Mouse (Mus musculus): ENCODE measurements around the gene Bcas1. TPM values are rescaled to one million over a fixed set of nuclear protein-coding genes. Genes with fewer than 3 reads are reported as not detected.
A peak's percentile ranks its signal among the peaks of the same experiment; 100 is the strongest.

Bcas1 gene
- polyA plus RNA-seq, 1 experiment from 2014 or later: 2.5 TPM

DNA sequence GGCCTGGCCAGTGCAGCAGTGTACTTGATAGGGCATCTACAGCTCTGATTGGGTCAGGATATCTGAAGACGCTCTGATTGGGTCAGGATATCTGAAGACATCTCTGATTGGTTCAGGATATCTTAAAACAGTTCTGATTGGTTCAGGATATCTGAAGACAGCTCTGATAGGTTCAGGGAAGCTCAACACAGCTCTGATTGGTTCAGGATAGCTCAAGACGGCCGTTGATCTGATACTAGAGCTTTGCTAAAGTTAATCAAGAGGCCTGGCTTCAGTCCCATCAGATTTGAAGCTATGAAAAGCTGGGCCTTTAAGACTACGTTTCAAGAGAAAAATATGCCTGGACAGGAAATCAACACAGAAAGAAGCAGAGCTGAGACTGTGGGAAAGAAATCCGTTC lies 77.9 kb downstream of the Bcas1 start:
- ATAC-seq (ENCODE audit: low read depth): peak; percentile 48; the same call in 1 of the 2 replicates
- Histone ChIP-seq H3K9me3 (ENCODE audit: control insufficient read depth, low read length) (no peaks in the 10 kb centered on the region), H3K36me3 (ENCODE audit: control insufficient read depth, insufficient read depth, low read length) (no peaks in the 10 kb centered on the region), H3K9ac (ENCODE audit: low read depth, low read length) (no peak overlapping the region), H3K4me1 (ENCODE audit: control insufficient read depth, insufficient read depth, low read length) (peaks cover 10% of the 10 kb centered on the region), H3K27me3 (replicated peaks; ENCODE audit: control insufficient read depth, insufficient read depth, low read length) (no peaks in the 10 kb centered on the region), H3K4me3 (ENCODE audit: low read depth, low read length) (no peak overlapping the region), H3K27ac (replicated peaks; ENCODE audit: low read depth, low read length) (no peak overlapping the region), H3K4me2 (ENCODE audit: low read depth, low read length) (no peak overlapping the region)
- WGBS: 69% methylated on average over 5 of the region's 5 CpGs
- DNase-seq (ENCODE audit: low spot score): peak; percentile 81

DNA sequence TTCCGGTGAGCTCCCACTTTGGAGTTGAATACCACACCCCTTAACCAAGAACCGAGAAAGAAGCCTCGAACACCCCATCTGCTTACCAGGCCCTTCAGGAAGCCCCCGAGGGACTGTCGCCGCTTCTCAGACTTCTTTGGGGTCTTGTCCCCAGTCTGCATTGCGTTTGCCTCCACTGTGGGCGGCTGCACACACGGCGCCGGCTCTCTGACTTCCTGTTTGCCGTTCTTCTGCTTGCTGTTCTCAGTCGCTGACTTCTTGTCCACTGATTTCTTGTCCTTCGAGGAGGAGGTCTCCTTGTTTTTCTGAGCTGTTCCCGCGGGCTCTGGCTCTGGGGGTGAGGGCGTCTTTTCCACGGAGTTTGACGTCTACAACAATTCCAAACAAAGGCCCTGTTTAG lies 78.5 kb downstream of the Bcas1 start:
- H3K36me3 ChIP-seq (ENCODE audit: control insufficient read depth, insufficient read depth, low read length): no peaks in the 10 kb centered on the region
- H3K4me3 ChIP-seq (ENCODE audit: low read depth, low read length): no peak overlapping the region
- H3K4me1 ChIP-seq (ENCODE audit: control insufficient read depth, insufficient read depth, low read length): peaks cover 17% of the 10 kb centered on the region
- no peak overlapping the region for H3K4me2 ChIP-seq (ENCODE audit: low read depth, low read length)
- ATAC-seq (ENCODE audit: low read depth) (no peak), DNase-seq (ENCODE audit: low spot score) (no peak)
- H3K27ac ChIP-seq (replicated peaks; ENCODE audit: low read depth, low read length): no peak overlapping the region
- no peaks in the 10 kb centered on the region for H3K9me3 ChIP-seq (ENCODE audit: control insufficient read depth, low read length)
- no peak overlapping the region for H3K9ac ChIP-seq (ENCODE audit: low read depth, low read length)
- WGBS: 70% methylated on average over 19 of the region's 19 CpGs
- no peaks in the 10 kb centered on the region for H3K27me3 ChIP-seq (replicated peaks; ENCODE audit: control insufficient read depth, insufficient read depth, low read length)

DNA sequence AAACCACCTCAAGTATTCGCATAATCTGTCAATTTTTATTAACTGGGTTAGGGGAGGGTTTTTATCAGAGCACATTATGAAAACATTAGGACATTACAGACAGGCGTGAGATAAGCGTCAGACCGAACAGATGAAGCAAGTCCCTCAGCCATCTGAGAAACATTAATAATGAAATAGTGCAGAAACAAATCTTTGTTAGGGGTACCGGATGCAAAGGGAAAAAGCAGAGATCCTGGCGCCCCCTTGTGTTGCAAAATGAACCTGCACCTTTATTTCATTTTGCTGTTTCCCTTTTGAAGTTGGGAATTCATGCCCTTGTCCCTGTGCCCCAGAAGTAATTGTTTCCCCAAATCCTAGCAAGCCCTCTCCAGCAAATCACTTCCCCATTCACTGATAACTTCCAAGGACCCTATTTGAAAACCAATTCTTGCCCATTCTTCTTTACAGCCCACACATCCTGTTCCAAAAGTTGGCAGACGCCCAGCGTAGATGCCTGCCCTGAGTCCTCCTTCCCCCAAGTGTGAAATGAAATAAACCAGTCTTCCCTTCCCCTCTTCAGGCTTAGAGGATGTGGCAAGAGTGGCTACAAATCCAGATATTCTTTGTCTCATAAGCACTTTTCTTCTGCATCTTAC lies 80.4 kb downstream of the Bcas1 start:
- no peak for ATAC-seq (ENCODE audit: low read depth)
- H3K4me3 ChIP-seq (ENCODE audit: low read depth, low read length): no peak overlapping the region
- H3K9ac ChIP-seq (ENCODE audit: low read depth, low read length): no peak overlapping the region
- no peaks in the 10 kb centered on the region for H3K9me3 ChIP-seq (ENCODE audit: control insufficient read depth, low read length)
- 34% methylated on average over 8 of the region's 8 CpGs for WGBS
- no peaks in the 10 kb centered on the region for H3K27me3 ChIP-seq (replicated peaks; ENCODE audit: control insufficient read depth, insufficient read depth, low read length)
- no peak overlapping the region for H3K27ac ChIP-seq (replicated peaks; ENCODE audit: low read depth, low read length)
- H3K4me2 ChIP-seq (ENCODE audit: low read depth, low read length): no peak overlapping the region
- H3K36me3 ChIP-seq (ENCODE audit: control insufficient read depth, insufficient read depth, low read length): no peaks in the 10 kb centered on the region
- peaks cover 27% of the 10 kb centered on the region for H3K4me1 ChIP-seq (ENCODE audit: control insufficient read depth, insufficient read depth, low read length)
- DNase-seq (ENCODE audit: low spot score): peak; percentile 62

DNA sequence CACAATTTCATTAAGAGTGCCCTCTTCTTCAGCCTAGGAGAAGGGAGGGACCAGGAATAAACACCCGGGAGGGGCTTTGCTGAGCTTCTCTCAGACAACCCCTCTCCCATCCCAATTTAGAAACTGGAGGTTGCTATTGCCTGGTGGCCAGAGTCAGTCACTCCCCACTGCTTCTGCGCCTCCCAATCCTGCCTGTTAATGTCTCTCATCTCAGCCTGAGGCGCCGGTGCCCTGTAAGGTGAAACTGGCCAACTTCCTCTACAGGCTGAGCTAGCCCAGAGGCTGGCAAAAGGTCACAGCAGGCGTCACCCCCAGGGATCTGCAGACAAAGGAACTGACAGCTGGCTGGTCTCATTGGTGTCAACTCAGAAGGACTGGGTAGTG lies 82.2 kb downstream of the Bcas1 start:
- Histone ChIP-seq H3K27me3 (replicated peaks; ENCODE audit: control insufficient read depth, insufficient read depth, low read length) (no peaks in the 10 kb centered on the region), H3K4me1 (ENCODE audit: control insufficient read depth, insufficient read depth, low read length) (peaks cover 27% of the 10 kb centered on the region), H3K4me2 (ENCODE audit: low read depth, low read length) (peak overlapping the region; percentile 11; the same call in 1 of the 2 replicates), H3K27ac (replicated peaks; ENCODE audit: low read depth, low read length) (peak overlapping the region; percentile 70), H3K4me3 (ENCODE audit: low read depth, low read length) (no peak overlapping the region), H3K9ac (ENCODE audit: low read depth, low read length) (0 out of 2 replicates have a peak overlapping the region, but pooled peaks have one; percentile 11), H3K36me3 (ENCODE audit: control insufficient read depth, insufficient read depth, low read length) (no peaks in the 10 kb centered on the region), H3K9me3 (ENCODE audit: control insufficient read depth, low read length) (no peaks in the 10 kb centered on the region)
- ATAC-seq (ENCODE audit: low read depth) (no peak), DNase-seq (ENCODE audit: low spot score) (no peak)
- 14% methylated on average over 5 of the region's 5 CpGs for WGBS

DNA sequence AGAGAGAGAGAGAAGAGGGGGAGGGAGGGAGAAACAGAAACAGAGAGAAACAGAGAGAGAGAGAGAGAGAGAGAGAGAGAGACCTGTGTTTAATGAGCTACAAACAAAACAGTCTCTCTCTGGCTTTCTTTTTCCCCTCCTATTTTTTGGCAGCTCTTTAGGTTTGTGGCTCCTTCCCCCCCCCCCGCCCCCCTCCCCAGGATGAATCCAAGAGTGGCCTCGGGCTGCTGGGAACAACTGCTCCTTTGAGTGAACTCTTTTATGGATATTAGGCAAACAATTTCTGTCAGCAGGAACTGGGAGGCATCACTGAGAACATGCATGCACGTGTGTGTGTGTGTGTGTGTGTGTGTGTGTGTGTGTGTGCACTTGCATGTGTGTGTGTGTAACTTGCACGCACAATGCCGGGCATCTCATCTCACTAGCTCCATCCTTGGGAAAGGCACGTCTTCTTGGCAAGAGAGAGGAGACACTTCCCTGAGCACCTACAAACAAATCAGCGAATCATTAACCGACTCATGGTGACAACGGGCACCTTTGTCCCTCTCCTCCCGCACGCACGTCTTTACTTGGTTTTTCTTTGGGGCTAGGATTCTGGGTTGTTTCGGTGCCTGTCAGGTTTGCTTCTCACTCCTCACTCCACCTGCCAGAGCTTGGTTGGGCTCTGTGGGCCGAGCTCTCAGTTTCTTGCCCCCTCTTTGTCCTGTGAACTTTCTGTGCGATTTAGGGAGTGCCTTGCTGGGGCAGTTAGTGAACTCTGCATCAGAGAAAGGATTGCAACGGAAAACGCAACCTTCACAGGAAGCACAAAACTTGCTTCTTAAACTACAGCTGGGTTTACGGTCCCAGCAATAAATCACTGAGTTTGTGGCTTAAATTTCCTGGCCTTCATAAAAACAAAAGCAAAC lies 82.9 kb downstream of the Bcas1 start:
- DNase-seq (ENCODE audit: low spot score) (peak; percentile 76), ATAC-seq (ENCODE audit: low read depth) (0 out of 2 replicates have a peak, but pooled peaks have one; percentile 4)
- 14% methylated on average over 17 of the region's 18 CpGs for WGBS
- Histone ChIP-seq H3K36me3 (ENCODE audit: control insufficient read depth, insufficient read depth, low read length) (no peaks in the 10 kb centered on the region), H3K9me3 (ENCODE audit: control insufficient read depth, low read length) (no peaks in the 10 kb centered on the region), H3K4me2 (ENCODE audit: low read depth, low read length) (peak overlapping the region; percentile 11), H3K4me3 (ENCODE audit: low read depth, low read length) (no peak overlapping the region), H3K4me1 (ENCODE audit: control insufficient read depth, insufficient read depth, low read length) (peaks cover 27% of the 10 kb centered on the region), H3K9ac (ENCODE audit: low read depth, low read length) (0 out of 2 replicates have a peak overlapping the region, but pooled peaks have one; percentile 11), H3K27me3 (replicated peaks; ENCODE audit: control insufficient read depth, insufficient read depth, low read length) (no peaks in the 10 kb centered on the region), H3K27ac (replicated peaks; ENCODE audit: low read depth, low read length) (peak overlapping the region; percentile 83)

DNA sequence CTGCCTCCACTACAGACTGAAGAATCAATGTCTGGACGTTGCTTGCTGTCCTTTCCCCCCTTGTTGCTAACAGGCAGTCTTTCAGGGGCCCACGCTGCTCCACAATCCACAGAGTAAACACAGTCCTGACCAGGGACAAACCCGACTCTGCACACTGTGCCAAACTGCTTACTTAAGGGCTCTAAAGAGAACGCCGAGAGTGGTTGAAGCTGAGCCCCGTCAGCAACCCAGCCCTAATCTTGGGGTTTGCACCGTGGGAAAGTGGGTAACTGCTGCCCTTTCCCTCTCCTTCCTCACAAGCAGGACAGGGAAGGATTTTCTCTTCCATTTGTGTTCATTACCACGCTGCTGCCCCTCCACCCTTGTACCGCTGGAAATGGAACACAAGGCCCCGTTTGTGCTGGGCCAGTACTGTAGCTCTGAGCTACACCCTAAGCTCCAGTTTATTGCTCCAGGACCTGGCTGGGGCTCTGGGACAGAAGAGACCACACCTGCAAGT lies 83.8 kb downstream of the Bcas1 start:
- H3K4me1 ChIP-seq (ENCODE audit: control insufficient read depth, insufficient read depth, low read length): peaks cover 27% of the 10 kb centered on the region
- H3K4me2 ChIP-seq (ENCODE audit: low read depth, low read length): peak overlapping the region; percentile 29
- DNase-seq (ENCODE audit: low spot score) (peak; percentile 78), ATAC-seq (ENCODE audit: low read depth) (peak; percentile 39; the same call in 1 of the 2 replicates)
- H3K9me3 ChIP-seq (ENCODE audit: control insufficient read depth, low read length): no peaks in the 10 kb centered on the region
- no peak overlapping the region for H3K4me3 ChIP-seq (ENCODE audit: low read depth, low read length)
- peak overlapping the region; percentile 83 for H3K27ac ChIP-seq (replicated peaks; ENCODE audit: low read depth, low read length)
- no peaks in the 10 kb centered on the region for H3K27me3 ChIP-seq (replicated peaks; ENCODE audit: control insufficient read depth, insufficient read depth, low read length)
- 14% methylated on average over 10 of the region's 10 CpGs for WGBS
- H3K9ac ChIP-seq (ENCODE audit: low read depth, low read length): no peak overlapping the region; the same call in 1 of the 2 replicates
- no peaks in the 10 kb centered on the region for H3K36me3 ChIP-seq (ENCODE audit: control insufficient read depth, insufficient read depth, low read length)

DNA sequence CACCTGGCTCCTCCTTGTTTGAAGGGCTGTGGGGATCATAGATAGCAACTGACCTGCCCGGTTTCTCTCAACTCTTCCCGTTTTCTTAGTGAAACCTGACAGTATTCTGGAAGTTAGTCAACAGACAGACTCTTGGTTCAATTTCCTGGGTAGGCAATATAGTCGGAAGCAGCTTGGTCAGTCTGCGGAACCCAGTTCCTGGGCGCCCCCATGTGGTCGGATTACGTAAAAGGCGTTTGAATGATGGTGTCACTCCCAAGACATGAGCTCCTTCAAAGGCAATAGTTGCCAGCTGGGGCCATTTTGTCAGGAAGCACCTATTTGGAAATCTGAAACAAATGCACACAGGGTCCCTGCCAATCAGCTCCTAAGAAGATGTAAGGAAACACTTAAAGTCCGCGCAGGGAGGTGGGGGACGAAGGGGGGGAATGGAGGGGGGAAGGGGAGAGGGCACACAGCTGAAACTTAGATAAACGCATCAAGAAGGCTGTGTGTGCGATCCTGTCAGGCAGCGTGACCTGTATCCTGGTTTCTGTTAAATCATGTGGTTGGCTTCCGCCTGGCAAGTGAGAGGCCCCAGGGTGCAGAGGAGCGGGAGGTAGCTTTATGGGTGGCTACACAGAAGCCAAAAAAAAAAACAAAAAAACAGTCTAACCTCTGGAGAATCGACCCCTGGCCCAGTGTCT lies 84.4 kb downstream of the Bcas1 start:
- peaks cover 27% of the 10 kb centered on the region for H3K4me1 ChIP-seq (ENCODE audit: control insufficient read depth, insufficient read depth, low read length)
- peak overlapping the region; percentile 83 for H3K27ac ChIP-seq (replicated peaks; ENCODE audit: low read depth, low read length)
- peak overlapping the region; percentile 29 for H3K4me2 ChIP-seq (ENCODE audit: low read depth, low read length)
- H3K4me3 ChIP-seq (ENCODE audit: low read depth, low read length): no peak overlapping the region
- H3K9me3 ChIP-seq (ENCODE audit: control insufficient read depth, low read length): no peaks in the 10 kb centered on the region
- peak; percentile 89 for DNase-seq (ENCODE audit: low spot score)
- WGBS: 19% methylated on average over 17 of the region's 17 CpGs
- H3K9ac ChIP-seq (ENCODE audit: low read depth, low read length): no peak overlapping the region; the same call in 1 of the 2 replicates
- H3K36me3 ChIP-seq (ENCODE audit: control insufficient read depth, insufficient read depth, low read length): no peaks in the 10 kb centered on the region
- no peaks in the 10 kb centered on the region for H3K27me3 ChIP-seq (replicated peaks; ENCODE audit: control insufficient read depth, insufficient read depth, low read length)
- ATAC-seq (ENCODE audit: low read depth): no peak

DNA sequence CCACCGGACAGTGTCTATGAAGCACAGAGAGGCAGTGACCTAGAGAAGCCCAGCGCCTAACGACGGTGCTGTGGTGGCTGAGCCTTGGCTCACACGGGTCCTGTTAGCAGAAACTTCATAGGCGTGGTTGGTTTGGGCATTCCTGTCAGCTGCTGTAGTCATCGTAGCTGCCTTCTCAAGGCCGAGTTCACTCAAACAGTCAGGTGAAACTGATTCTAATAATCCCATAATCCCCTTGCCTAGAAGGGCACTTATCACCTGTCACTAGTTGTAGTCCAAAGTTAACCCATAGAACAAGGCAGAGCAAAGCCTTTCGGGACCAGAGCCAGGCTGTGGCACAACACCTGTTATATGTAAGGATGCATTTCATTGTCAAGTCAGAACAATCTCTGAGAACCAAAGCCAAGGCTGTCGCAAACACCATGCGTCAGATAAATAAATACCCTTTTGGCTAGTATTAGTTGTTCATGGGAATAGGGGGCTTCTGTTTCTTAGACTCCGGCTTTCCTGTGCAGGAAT lies 85.3 kb downstream of the Bcas1 start:
- Histone ChIP-seq H3K36me3 (ENCODE audit: control insufficient read depth, insufficient read depth, low read length) (no peaks in the 10 kb centered on the region), H3K4me2 (ENCODE audit: low read depth, low read length) (no peak overlapping the region), H3K9me3 (ENCODE audit: control insufficient read depth, low read length) (no peaks in the 10 kb centered on the region), H3K27me3 (replicated peaks; ENCODE audit: control insufficient read depth, insufficient read depth, low read length) (no peaks in the 10 kb centered on the region), H3K4me1 (ENCODE audit: control insufficient read depth, insufficient read depth, low read length) (peaks cover 27% of the 10 kb centered on the region), H3K9ac (ENCODE audit: low read depth, low read length) (no peak overlapping the region), H3K4me3 (ENCODE audit: low read depth, low read length) (no peak overlapping the region), H3K27ac (replicated peaks; ENCODE audit: low read depth, low read length) (0 out of 2 replicates have a peak overlapping the region, but pooled peaks have one; percentile 33)
- DNase-seq (ENCODE audit: low spot score) (peak; percentile 77), ATAC-seq (ENCODE audit: low read depth) (peak; percentile 42)
- WGBS: 76% methylated on average over 12 of the region's 12 CpGs
